Mouse (Mus musculus): ENCODE data around the gene Gm28308.

Gene Gm28308

DNA sequence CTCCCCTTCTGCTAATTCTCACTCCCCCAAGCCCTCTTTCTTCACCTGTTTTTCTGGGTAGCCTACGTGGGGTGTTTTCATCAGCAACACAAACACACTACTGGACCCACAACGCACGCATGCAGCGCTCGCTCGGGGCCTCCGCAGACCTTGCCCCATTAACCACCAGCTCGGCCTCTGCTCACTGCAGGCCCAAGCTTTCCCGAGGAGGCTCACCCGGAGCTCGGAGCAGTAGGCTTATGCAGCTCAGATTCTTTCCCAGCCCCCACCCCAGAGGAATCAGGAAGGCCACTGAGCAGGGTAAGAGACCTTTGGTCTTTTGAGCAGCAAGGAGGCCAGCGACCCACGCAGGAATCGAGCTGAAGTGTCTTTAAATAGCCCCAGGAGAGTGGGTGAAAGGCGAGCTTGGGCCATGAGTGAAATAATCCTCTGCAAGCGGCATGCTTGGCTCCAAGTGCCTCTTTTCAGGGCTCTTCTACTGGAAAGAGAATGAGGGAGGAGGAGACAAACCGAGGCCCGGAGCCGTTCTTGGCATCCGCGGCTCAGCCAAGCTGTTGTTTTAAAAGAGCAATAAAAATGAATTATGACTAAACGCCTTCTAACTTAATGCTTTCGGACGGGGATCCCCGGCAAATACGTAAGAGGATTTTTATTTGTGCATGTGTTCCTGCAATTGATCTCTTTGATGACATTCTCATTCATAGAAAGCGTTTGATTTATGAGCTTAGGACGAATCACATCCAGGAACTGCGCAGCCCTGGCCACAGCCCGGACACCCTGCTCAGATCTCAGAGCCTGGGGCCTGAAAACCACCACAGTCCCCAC lies 52.4 kb downstream of the Gm28308 start:
- in situ Hi-C loops (cut with MseI, MboI) = no loop called here

DNA sequence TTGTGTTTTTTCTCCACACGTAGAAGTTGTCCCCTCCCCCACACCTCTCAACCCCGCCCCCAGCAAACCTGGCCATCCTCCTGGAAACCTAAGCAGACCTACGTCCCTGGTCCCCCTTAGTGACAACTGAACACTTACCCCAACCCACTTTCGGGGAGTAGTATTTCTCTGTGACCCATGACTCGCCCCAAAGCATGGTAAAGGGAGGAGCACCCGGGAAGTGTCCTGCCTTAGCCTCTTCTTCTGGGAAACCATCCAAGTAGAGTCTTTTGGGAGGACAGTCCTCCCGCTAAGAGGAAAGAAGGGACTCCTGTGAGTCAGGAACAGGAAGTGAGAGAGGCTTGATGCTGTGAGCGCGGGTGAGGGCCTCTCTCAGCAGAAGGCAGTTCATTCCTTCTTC lies 53.2 kb downstream of the Gm28308 start:
- in situ Hi-C loops (cut with MseI, MboI) = no loop called here

DNA sequence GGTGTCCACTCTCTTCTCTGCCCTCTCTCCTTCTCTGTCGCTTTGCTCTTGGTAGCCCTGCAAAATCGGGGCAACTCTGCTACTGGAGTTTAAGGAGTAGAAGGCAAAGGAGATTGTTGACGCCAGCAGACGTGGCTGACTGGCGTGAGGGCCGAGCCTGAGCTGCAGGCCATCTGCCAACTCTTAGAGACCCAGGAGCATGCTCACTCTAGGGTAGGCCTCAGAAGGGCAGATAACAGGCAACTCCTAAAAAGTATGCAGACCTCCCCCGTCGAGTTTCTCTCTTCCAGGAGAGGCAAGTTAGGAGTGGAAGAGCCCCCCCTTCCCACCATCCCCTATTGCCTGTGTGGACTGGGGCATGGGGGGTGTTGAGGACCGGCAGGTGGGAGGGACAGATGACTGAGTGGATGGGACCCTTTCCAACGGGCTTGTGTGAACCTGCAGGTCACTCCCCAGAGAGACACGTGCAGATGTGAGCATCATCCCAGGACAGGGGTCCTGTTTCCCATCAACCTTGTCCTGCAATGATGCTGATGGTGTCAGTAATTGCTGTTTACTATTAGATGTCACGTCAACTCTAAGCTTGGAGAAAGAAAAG lies 53.9 kb downstream of the Gm28308 start:
- in situ Hi-C loops (cut with MseI, MboI) = no loop called here

DNA sequence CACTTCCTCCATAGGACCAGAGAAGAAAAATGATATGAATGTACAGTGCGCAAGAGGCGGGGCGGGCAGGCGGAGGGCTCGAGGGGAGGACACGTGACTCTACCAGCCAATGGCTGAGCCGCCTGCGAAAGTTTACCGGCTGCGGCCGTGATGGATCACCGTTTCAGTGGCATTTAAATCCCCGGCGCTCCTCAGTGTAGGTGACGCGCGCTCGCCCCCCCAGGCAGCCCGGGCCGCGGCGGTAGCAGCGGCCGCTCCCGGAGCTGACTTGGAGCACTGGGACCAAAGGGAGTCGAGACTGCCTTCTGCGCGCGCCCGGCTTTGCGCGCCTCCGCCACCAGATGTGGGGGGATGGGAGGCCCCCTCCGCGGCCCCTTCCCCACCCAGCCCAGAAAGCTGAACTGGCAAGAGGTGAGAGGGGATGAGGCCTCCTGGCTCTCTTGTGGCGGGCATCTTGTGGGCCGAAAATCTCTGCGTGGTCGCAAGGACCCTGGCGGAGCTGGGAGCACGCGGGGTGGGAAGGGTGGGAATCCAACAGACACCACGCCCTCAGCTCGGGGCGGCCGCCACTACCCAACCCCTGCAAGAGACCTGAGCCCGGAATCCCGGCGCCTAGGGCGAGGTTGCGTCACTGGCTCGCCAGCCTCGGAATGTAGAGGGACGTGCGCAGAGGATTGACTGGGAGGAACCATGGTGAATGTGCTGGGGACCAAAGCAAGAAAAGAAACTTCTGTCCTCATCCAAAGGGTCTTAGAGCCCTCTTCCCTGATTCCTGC lies 54.7 kb downstream of the Gm28308 start, which contains the start of gene Hoxa1:
Hoxa1 (minus strand) TSS at position 42 of the 776 bp plus-strand sequence.
- in situ Hi-C loops (cut with MseI, MboI) = no loop called here

DNA sequence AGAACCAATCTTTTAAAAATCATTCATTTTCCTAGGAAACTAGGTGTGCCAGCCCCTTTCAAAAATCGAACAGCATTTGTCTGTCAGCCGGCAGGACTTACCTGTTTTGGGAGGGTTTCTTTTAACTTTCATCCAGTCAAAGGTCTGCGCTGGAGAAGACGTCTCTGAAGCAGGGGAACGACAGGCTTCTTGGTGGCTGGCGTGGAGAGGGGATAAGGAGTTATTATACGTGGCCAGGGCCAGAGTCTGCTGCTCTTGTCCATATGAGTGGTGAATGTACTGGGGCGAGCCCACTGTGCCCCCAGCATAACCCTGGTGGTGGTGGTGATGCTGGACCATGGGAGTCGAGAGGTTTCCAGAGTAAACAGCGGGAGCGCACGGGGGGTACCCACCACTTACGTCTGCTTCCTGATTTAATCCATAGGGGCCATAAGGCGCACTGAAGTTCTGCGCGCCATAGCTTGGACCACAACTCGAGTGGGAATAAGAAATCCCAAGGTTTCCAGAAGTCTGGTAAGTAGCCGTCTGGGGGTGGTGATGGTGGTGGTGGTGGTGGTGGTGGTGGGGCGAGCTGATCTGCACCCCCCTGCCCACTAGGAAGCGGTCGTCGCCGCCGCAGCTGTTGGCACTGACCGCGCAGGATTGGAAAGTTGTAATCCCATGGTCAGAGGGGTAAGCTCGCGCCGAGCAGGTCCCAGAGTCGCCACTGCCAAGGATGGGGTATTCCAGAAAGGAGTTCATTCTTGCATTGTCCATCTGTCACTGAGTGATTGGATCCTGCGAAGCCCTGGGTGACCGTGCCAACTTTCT lies 55.5 kb downstream of the Gm28308 start:
- in situ Hi-C loops (cut with MseI, MboI) = no loop called here

DNA sequence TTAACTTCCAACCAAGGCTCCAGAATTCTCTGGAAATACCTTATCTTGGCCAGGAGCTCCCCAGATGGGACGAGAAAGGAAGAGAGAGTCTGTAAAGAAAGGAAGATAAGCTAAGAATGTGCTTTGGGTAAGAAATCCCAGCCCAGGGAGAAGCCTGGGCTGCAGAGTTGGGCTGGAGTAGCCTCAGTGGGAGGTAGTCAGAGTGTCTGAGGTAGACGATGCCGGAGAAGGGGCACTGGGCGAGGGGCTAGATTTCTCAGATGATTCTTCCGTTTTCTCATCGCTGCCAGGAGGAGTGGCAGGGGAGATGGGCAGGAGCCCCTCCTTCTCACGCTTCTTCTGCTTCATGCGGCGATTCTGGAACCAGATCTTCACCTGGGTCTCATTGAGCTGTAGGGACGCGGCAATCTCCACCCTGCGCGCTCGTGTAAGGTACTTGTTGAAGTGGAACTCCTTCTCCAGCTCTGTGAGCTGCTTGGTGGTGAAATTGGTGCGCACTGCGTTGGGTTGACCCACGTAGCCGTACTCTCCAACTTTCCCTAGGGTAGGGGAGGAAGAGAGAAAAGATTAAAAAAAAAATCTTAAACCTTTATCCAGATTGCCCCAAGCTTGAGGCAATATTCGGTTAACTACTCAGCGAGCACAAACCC lies 56.5 kb downstream of the Gm28308 start:
- in situ Hi-C loops (cut with MseI, MboI) = no loop called here

DNA sequence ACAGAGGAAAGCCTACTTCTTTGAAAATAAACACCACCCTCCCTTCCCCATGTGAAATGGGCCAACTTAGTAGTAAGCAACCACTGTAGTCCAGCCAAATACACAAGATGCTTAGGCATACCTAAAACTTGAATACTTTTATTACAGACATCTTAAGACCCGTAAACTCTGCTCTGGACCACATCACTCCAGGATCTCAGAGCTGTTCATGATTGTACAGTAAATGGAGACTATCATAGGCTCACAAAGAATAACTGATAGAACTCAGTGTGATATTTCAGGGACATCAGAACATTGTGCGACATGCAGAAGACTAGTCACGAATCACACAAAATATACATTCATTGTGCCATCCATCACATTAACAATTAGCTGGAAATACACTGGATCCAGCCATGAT lies 57.7 kb downstream of the Gm28308 start:
- in situ Hi-C loops (cut with MseI, MboI) = no loop called here

DNA sequence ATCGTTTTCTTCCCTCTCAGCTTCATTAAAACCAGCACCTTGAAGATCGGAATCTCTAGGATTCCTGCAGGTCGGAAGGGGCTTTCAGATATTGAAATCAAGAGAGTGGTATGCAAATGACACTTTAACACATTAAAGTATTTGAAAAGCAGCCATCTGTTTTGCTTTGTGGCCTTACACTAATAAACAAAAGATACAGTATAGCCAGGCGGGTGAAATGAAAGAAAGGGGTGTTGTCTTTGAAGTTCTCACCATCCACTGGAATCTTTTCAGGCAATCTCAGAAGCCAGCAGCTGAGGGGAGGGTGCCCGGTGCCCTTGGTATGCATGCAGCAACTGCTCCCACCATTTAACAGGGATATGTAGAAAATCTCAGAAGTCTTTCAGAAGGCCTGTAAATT lies 59.1 kb downstream of the Gm28308 start:
- in situ Hi-C loops (cut with MseI, MboI) = no loop called here

DNA sequence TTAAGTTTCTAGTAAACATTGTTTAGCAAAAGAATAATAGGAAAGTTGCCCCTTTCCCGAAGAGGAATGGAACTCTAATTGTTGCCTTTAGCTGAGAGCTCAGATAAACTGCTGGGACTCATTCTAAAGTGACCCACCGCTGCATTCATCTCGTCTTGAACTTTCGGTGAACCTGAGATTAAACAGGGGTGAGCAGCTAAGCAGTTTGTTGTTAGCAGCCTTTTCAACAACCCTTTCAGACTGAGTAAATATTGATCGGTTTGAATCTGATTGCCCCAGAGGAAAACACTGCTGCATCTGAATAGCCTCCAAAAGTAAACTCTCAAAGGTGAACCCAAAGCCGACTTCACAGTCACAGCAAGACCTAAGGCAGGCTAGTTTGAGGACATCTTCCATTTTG lies 59.9 kb downstream of the Gm28308 start:
- in situ Hi-C loops (cut with MseI, MboI) = no loop called here

DNA sequence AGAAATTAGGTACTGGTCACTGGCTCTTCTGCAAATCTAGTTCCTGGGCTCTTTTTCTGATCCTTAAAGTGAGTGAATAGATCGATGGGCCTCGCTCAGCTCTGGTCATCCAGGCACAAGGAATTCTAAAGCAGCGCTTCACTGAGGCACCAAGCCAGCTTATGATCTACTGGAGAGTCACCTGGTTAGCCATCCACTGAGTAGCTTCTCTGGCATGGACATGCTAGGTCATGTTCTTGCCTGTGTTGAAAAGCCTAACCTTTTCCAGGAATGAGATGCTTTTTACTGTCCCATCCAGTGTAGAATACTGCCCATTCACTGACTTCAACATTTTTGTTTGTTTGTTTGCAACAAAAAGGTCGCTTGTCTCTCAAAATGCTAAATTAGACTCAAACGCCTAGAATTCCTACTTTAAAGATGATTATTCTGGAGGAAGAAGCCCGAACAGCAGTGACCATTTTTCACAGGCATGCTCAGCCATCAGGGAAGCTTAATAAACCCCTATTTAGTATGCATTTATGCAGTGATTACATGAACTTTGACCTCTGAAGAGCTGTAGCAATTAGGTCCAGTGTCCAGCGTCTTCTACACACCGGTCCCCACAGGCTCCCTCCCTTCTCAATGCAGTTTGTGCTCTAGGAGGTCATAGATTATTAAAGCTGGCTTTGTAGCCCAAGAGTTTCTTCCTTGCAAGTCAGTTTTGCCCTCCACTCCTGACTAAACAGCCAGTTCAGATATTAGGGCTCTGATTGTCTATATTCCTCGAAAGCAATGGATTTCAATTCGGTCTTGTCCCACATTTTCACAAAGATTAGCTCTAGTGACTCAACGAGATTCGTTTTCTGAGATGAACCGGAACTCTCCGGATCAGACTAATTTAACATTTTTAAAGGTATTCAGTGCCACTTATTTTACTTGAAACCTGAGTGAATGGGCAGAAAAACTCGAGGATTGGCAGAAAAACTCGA lies 60.6 kb downstream of the Gm28308 start:
- in situ Hi-C loops (cut with MseI, MboI) = no loop called here

DNA sequence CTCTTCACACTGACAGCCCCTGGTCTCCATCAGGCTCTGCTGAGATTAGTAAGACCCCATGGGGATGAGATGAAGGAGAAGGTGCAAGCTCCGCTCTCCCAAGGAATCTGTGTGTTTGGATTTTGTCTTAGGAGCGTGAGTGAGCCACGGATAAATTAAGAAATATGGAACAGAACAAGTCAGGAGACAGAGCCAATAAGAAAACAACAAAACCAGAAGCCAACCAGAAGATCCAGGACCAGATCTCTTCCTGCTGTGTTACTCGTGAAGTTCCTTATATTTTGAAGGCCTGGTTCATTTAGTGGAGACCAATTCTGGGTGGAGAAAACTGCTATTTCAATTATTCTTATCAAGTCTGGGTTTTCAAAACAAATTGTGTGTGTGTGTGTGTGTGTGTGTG lies 61.6 kb downstream of the Gm28308 start:
- in situ Hi-C loops (cut with MseI, MboI) = no loop called here

DNA sequence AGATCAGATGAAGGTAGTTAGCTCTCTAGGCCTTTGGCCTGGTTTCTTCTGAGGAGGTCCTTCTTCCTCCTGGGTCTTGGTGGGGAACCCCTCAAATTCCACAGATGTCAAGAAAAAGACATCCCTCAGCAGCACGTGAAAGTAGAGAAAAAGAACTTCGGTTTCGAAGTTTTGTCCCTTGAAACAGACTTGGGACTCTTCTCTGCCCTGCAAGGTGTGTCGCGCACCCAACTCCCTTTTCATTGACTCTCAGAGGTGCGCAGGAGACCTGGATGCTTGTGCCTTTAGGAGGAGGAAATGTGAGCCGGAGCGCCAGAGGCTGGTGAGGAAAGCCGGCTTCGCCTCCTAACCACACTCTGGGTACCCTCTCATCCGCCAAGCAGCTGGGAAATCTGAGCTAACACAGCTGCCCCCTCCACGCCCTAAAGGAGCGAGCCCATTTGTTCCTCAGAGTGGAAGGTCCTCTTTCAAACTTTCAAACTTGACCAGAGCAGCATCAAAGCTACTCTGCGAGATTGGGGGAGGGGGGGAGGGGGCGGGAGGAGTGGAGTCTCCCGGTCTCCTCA lies 62.7 kb downstream of the Gm28308 start:
- in situ Hi-C loops (cut with MseI, MboI) = no loop called here

DNA sequence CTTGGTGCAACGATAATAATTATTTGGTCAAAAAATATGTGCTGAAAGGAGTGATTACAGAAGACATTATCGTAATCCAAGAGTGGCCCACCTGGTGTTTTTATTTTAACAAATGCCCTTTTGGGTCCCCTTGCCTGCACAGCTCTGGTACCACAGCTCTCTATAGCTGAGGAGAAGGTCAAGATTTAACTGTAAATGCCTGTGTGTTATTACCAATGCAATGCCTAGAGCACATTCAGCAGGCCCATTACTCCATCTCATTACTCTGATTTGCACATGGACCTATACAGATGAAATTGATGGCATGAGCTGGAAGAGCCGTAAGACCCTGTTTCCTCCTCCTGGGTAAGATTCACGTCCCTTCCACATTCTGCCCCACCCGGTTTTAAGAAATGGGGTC lies 74.0 kb downstream of the Gm28308 start:
- in situ Hi-C loops (cut with MseI, MboI) = no loop called here

DNA sequence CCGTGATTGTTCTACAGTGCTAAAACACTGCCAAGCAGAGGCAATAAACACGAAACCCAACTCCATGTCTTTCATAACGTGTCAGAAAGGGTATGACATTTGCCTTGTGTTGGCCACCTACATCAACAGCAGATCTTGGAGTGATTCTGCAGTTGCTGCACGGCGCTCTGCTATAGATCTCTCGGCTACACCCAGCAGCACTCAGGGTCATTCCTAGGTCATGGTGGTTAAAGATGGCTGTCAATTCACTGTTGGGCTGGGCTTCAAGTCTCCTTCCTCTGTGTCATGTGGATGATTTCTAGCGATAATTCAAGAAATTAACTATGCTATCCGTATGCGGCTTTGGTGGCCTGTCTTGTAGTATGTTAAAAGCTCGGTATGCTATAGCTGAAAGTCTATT lies 74.6 kb downstream of the Gm28308 start:
- in situ Hi-C loops (cut with MseI, MboI) = no loop called here

DNA sequence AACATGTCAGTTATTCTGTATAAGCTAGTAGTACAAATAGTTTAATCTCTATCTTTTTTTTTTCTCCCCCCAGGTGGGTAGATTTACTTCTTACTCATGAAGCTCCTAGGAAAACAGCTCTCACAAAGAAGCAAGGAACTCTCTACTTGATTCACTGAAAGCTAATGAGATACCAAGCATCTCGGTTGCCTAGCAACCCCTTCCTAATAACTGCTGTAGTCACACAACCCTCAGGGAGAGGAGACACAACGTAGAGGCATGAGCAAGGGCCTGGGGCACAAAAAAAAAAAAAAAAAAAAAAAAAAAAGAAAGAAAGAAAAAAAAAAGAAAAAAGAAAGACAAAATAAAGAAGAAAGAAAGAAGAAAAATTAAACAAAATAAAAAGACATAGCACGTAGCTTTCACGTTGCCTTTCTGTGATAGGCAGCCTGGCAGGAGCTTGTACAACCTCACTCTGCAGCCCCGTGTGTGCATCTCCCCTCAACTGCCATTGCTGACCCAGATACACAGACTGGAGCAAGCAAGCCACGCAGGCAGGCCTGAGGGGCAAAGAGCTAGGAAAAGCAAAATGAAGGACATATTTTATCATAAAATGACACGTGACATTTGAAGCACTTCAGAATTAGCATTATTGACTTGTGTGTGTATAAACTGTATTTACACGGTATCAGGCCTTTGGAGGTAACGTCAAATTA lies 75.2 kb downstream of the Gm28308 start:
- in situ Hi-C loops (cut with MseI, MboI) = no loop called here

DNA sequence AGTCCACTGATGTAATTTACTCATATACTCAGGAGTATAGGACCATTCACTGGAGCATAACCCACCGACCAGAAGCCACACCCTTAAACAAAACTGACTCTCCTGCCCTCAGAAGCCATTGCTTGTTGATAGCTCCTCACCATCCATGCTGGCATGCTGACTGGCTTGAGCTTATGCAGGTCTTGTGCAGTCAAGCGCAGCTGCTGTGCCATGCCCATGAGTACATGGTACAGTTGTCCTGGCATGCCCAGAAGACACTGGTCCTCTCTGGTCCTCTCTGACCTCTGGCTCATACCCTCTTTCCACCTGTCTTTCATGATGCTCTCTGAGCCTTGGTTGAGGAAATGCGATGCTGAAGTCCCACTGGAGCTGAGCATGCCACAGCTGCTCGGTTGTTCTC lies 89.5 kb downstream of the Gm28308 start:
- in situ Hi-C loops (cut with MseI, MboI) = no loop called here

DNA sequence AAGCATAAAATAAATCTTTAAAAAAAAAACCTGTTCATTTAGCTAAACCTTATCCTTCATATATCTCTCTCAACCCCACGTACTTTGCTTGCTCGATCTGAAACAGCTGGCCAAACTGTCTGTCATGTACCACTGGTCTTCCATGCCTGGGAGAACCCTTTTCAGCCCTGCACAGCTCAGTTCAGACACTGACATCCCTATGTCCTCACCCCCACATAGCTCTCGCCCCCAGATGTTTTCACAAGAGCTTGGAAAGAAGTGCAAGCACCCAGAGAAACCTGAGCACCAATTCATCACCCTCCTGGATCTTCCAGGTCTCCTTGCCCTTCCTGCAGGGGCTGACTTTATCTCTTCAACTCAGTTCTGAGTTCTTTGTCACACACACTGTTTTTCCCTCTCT lies 92.0 kb downstream of the Gm28308 start:
- in situ Hi-C loops (cut with MseI, MboI) = no loop called here

DNA sequence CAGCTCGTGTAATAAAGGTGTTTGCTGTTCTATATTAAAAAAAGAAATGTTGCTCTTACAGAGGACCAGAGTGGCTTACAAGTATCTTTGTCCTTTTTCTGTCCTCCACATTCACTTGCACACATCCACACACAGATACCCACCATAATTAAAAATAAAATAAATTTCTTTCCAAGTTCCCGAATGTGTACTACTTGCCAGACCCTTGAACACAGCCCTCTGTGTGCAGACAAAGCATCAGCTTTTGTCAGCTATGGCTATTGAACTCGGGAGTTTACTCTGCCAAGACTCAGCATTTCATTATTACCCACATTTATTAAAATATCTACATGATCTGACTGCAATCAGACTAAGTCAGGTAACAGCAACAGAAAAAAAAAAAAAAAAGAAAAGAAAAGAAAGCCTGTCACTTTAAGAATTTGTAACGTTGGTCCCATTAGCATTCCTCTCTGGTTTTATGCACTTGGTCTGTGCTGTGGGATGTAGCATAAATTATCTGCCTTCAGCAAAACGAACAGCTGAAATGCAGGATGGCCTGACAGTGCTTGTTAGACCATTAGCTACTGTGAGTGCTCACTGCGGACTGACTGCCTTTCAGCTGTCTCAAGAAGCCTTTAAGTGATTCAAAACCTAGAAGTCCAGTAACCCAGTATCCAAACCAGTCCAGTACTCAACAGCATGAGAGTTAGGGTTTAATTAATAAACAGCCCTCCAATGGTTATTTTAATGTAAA lies 94.1 kb downstream of the Gm28308 start:
- in situ Hi-C loops (cut with MseI, MboI) = no loop called here

Data from mouse trophoblast stem cell (cell line).